Mouse (Mus musculus): ENCODE data around the gene 1810013L24Rik.

DNA sequence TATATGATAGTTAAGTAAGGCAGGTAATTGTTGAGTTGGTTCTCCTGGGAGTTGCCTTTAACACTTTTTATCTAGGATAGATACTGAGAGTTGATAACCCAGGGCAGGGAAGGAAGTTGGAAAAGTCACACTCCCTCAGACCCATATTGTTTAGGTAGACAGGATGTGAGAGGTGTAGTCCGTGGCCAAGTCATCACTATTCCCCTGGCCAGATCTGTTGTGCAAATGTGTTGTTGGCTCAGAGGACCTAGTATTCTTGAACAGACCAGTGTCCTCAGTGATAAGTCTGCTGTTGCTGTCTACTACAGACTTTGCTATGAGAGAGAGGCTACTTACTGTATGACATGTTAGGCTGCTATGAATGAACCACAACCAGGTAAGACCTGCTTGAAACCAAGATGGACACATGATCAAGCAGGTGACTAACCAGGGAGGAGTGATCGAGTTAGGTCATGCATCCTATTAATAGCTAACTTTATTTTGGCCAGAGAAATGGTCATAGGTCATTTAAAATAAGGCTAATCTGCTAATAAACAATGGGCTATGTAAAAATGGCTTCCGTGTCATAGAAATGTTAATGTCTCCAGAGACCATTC is 13.8 kb downstream of the 1810013L24Rik start:
- TF ChIP-seq CTCF (IDR thresholded peaks at IDR 0.05; ENCODE audit: extremely low read depth, insufficient read depth, insufficient read length, insufficient replicate concordance) (no peak), POLR2A (IDR thresholded peaks at IDR 0.05; ENCODE audit: low read depth, low read length) (no peak)

All from spleen, adult 2 months (tissue).